Mouse (Mus musculus) thymus, adult 2 months (tissue): Measurements from ENCODE around the gene Trim9. TPM values are rescaled to one million over a fixed set of nuclear protein-coding genes. Genes with fewer than 3 reads are reported as not detected.

Experiments
- DNase-seq: peaks from one replicate; pipeline ENCODE4 v3.0.0; 2021
- H3K27ac ChIP-seq: fragments of 200-500 bp; 2 replicates; pipeline ENCODE4 v1.5.1; 2012; ENCODE audit warnings: low read length, control low read depth; ENCODE audit not compliant: control insufficient read depth, insufficient read depth
- H3K27me3 ChIP-seq: fragments of 200-500 bp; 2 replicates; pipeline ENCODE4 v1.6.1; 2012; ENCODE audit warnings: mild to moderate bottlenecking, low read length, moderate library complexity, mixed read lengths; ENCODE audit not compliant: control insufficient read depth, insufficient read depth
- H3K36me3 ChIP-seq: fragments of 200-500 bp; 2 replicates; pipeline ENCODE4 v1.6.1; 2012; ENCODE audit warnings: mild to moderate bottlenecking, low read length, moderate library complexity; ENCODE audit not compliant: control insufficient read depth, insufficient read depth
- H3K4me1 ChIP-seq: fragments of 200-500 bp; replicated peaks from 2 replicates; pipeline ENCODE4 v1.6.1; 2012; ENCODE audit warnings: low read length; ENCODE audit not compliant: control insufficient read depth, insufficient read depth
- H3K4me3 ChIP-seq: fragments of 200-500 bp; 2 replicates; pipeline ENCODE4 v1.5.1; 2012; ENCODE audit warnings: mild to moderate bottlenecking, low read length, control low read depth, moderate library complexity; ENCODE audit not compliant: control insufficient read depth, insufficient read depth
- CTCF ChIP-seq: fragments of 200-500 bp; IDR thresholded peaks from 2 replicates; pipeline ENCODE4 v1.5.1; 2012; ENCODE audit warnings: mild to moderate bottlenecking, control low read depth, low read length, moderate library complexity, borderline replicate concordance; ENCODE audit not compliant: control insufficient read depth, poor library complexity, insufficient read depth; ENCODE audit errors: extremely low read depth
- POLR2A ChIP-seq: fragments of 200-500 bp; IDR thresholded peaks from 2 replicates; pipeline ENCODE4 v1.6.1; 2012; ENCODE audit warnings: mild to moderate bottlenecking, low read length, control low read depth, moderate library complexity; ENCODE audit not compliant: control insufficient read depth, poor library complexity, insufficient read depth; ENCODE audit errors: extremely low read depth
- WGBS: fragments of 180-500 bp; shearing (Covaris S2); methylation state at CpG from one replicate; pipeline ENCODE4 v1.1.7; 2018; 5-methylcytosine and 5-hydroxymethylcytosine counted together
- polyA plus RNA-seq: library from polyadenylated mRNA; depleted of rRNA; stranded (reverse); fragments of >200 nt; gene quantifications from 2 replicates; pipeline ENCODE4 v1.2.3, GENCODE M21; 2012

Trim9 gene
- polyA plus RNA-seq, 1 experiment = 0.16 TPM

- Histone ChIP-seq H3K4me1 (peaks cover 10% of the 10 kb centered on the region), H3K27me3 (no peaks in the 10 kb centered on the region), H3K27ac (no peak overlapping the region), H3K36me3 (no peaks in the 10 kb centered on the region), H3K4me3 (no peak overlapping the region)
- no peak for DNase-seq
- WGBS = 92% methylated on average over 15 of the region's 15 CpGs
- no peak for TF ChIP-seq CTCF
- no peak for TF ChIP-seq POLR2A
Measured at GRCm38 (mm10) chr12:70247683-70248474, 99.5 kb downstream of the Trim9 start.

GRCm38 (mm10) chr12:70242550-70242949, 104.9 kb downstream of the Trim9 start:
- H3K27ac ChIP-seq = no peak overlapping the region
- H3K36me3 ChIP-seq = no peaks in the 10 kb centered on the region
- peaks cover 2% of the 10 kb centered on the region; the same call in 1 of the 2 replicates for H3K4me1 ChIP-seq
- TF ChIP-seq POLR2A (no peak), CTCF (no peak)
- H3K27me3 ChIP-seq = no peaks in the 10 kb centered on the region
- H3K4me3 ChIP-seq = no peak overlapping the region
- DNase-seq = no peak
- WGBS = 94% methylated on average over 7 of the region's 7 CpGs

GRCm38 (mm10) chr12:70239741-70240140, 107.7 kb downstream of the Trim9 start:
- WGBS = 80% methylated on average over 5 of the region's 5 CpGs

GRCm38 (mm10) chr12:70238604-70239003, 108.8 kb downstream of the Trim9 start:
- no peaks in the 10 kb centered on the region for H3K27me3 ChIP-seq
- no peaks in the 10 kb centered on the region for H3K36me3 ChIP-seq
- no peak overlapping the region for H3K4me3 ChIP-seq
- TF ChIP-seq CTCF (no peak), POLR2A (no peak)
- 90% methylated on average over 8 of the region's 8 CpGs for WGBS
- H3K27ac ChIP-seq = no peak overlapping the region
- DNase-seq = no peak
- peaks cover 4% of the 10 kb centered on the region for H3K4me1 ChIP-seq

More at GRCm38 (mm10) chr12:70239741-70240140, 107.7 kb downstream of the Trim9 start:
- no peaks in the 10 kb centered on the region for H3K27me3 ChIP-seq
- peaks cover 4% of the 10 kb centered on the region for H3K4me1 ChIP-seq
- TF ChIP-seq CTCF (no peak), POLR2A (no peak)
- no peak for DNase-seq
- no peak overlapping the region for H3K27ac ChIP-seq
- H3K4me3 ChIP-seq = no peak overlapping the region
- H3K36me3 ChIP-seq = no peaks in the 10 kb centered on the region

- H3K4me3 ChIP-seq = no peak overlapping the region
- H3K27ac ChIP-seq = no peak overlapping the region
- no peaks in the 10 kb centered on the region for H3K27me3 ChIP-seq
- WGBS = 9% methylated on average over 13 of the region's 13 CpGs
- DNase-seq = peak; percentile 66
- peaks cover 16% of the 10 kb centered on the region for H3K4me1 ChIP-seq
- no peaks in the 10 kb centered on the region for H3K36me3 ChIP-seq
- TF ChIP-seq CTCF (peak; percentile 57; the same call in 1 of the 2 replicates), POLR2A (no peak)
Measured at GRCm38 (mm10) chr12:70234938-70235484, 112.4 kb downstream of the Trim9 start.

GRCm38 (mm10) chr12:70234411-70234810, 113.0 kb downstream of the Trim9 start:
- Histone ChIP-seq H3K27ac (no peak overlapping the region), H3K4me3 (no peak overlapping the region), H3K4me1 (peaks cover 16% of the 10 kb centered on the region), H3K27me3 (no peaks in the 10 kb centered on the region), H3K36me3 (no peaks in the 10 kb centered on the region)
- DNase-seq = peak; percentile 49
- no peak for TF ChIP-seq POLR2A
- TF ChIP-seq CTCF = peak; percentile 73; the same call in 1 of the 2 replicates
- 3% methylated on average over 6 of the region's 6 CpGs for WGBS

GRCm38 (mm10) chr12:70233637-70234315, 113.6 kb downstream of the Trim9 start:
- H3K4me3 ChIP-seq = no peak overlapping the region
- DNase-seq = no peak
- WGBS = 92% methylated on average over 6 of the region's 6 CpGs
- peaks cover 16% of the 10 kb centered on the region for H3K4me1 ChIP-seq
- H3K36me3 ChIP-seq = no peaks in the 10 kb centered on the region
- H3K27me3 ChIP-seq = no peaks in the 10 kb centered on the region
- H3K27ac ChIP-seq = no peak overlapping the region
- TF ChIP-seq CTCF = no peak
